Mouse (Mus musculus) heart, embryonic 12.5 days (tissue): ENCODE measurements around the gene Cyp4f39. TPM values are rescaled to one million over a fixed set of nuclear protein-coding genes. Genes with fewer than 3 reads are reported as not detected.

ENCODE experiments used
- ATAC-seq: fragments of 200-750 bp; cut with Nextera tagmentation; 2 replicates; pipeline ENCODE4 v1.8.0; 2017; ENCODE audit warnings: moderate TSS enrichment, moderate library complexity; ENCODE audit not compliant: insufficient number of reproducible peaks, low FRiP score
- H3K27ac ChIP-seq: fragments of 300-500 bp; sonication (generic); 2 replicates; pipeline ENCODE4 v1.5.1; 2016; ENCODE audit warnings: mild to moderate bottlenecking, moderate library complexity; ENCODE audit not compliant: poor library complexity, severe bottlenecking
- H3K27me3 ChIP-seq: fragments of 300-500 bp; sonication (generic); replicated peaks from 2 replicates; pipeline ENCODE4 v1.6.1; 2016; ENCODE audit warnings: mild to moderate bottlenecking, moderate library complexity
- H3K36me3 ChIP-seq: fragments of 300-500 bp; sonication (generic); 2 replicates; pipeline ENCODE4 v1.6.1; 2016; ENCODE audit warnings: mild to moderate bottlenecking, moderate library complexity
- H3K4me1 ChIP-seq: fragments of 300-500 bp; sonication (generic); replicated peaks from 2 replicates; pipeline ENCODE4 v1.6.1; 2016; ENCODE audit warnings: mild to moderate bottlenecking
- H3K4me2 ChIP-seq: fragments of 300-500 bp; sonication (generic); 2 replicates; pipeline ENCODE4 v1.6.1; 2016; ENCODE audit warnings: mild to moderate bottlenecking, moderate library complexity
- H3K4me3 ChIP-seq: fragments of 300-500 bp; sonication (generic); 2 replicates; pipeline ENCODE4 v1.5.1; 2016; ENCODE audit warnings: mild to moderate bottlenecking
- H3K9ac ChIP-seq: fragments of 300-500 bp; sonication (generic); 2 replicates; pipeline ENCODE4 v1.6.1; 2016; ENCODE audit warnings: mild to moderate bottlenecking, moderate library complexity
- H3K9me3 ChIP-seq: fragments of 300-500 bp; sonication (generic); replicated peaks from 2 replicates; pipeline ENCODE4 v1.6.1; 2016; ENCODE audit warnings: mild to moderate bottlenecking, moderate library complexity
- WGBS: fragments of 180-500 bp; shearing (Covaris S2); methylation state at CpG from one replicate; pipeline ENCODE4 v1.1.7; 2016; 5-methylcytosine and 5-hydroxymethylcytosine counted together
- polyA plus RNA-seq: library from polyadenylated mRNA; unstranded; fragments of >200 nt; fragmentation: Nextera tagmentation; extraction: Ambion mirVana; gene quantifications from 2 replicates; pipeline ENCODE4 v1.2.1, GENCODE M21; 2016

Cyp4f39 gene
- polyA plus RNA-seq, 1 experiment from 2014 or later, result 0.26 TPM

DNA sequence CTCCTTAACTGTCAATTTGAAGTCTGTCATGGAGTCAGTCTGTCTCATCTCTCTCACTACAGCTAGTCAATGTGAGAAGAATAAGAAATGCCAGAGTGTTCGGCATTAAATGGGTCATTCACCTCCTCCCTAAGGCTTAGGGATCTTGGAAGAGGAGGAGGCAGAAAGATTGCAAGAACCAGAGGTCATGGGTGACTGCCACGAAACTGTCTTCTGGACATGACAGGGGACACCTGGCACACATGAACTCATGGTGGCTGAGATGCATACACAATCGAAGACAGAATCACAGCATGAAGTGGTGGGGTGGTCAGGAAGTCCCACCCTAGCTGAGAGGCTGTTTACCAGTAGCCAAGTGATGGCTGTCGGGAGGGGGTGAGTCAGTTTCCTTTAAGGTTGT lies 18.2 kb upstream of the Cyp4f39 start:
- no peak overlapping the region for H3K4me2 ChIP-seq
- no peaks in the 10 kb centered on the region for H3K27me3 ChIP-seq
- no peak overlapping the region for H3K4me3 ChIP-seq
- no peak overlapping the region for H3K27ac ChIP-seq
- WGBS, result 49% methylated on average over 4 of the region's 4 CpGs
- ATAC-seq, result no peak
- no peaks in the 10 kb centered on the region for H3K4me1 ChIP-seq
- no peaks in the 10 kb centered on the region for H3K36me3 ChIP-seq
- no peaks in the 10 kb centered on the region for H3K9me3 ChIP-seq
- no peak overlapping the region for H3K9ac ChIP-seq

DNA sequence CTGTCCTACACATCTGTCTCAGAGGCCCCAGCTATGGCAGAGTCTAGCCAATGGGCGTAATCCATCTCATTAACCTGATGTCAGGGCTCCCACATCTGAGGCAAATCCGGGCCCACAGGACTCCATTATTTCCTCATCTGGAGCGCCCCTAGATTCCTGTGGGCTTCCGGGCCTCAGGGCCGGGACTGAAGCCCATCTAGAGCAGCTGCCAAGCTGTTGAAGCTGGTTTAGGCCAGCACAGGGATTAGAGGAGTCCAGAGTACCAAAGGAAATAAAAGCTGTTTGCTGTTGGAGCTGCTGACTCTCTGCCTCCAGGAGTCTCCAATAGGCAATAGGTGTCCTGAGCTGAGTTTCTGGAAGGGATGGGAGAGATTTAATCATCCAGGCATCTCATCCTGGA lies 17.4 kb upstream of the Cyp4f39 start:
- H3K36me3 ChIP-seq, result no peaks in the 10 kb centered on the region
- no peak overlapping the region for H3K4me2 ChIP-seq
- H3K4me1 ChIP-seq, result no peaks in the 10 kb centered on the region
- 62% methylated on average over 5 of the region's 5 CpGs for WGBS
- no peaks in the 10 kb centered on the region for H3K9me3 ChIP-seq
- no peak overlapping the region for H3K27ac ChIP-seq
- no peak for ATAC-seq
- no peak overlapping the region for H3K4me3 ChIP-seq
- H3K27me3 ChIP-seq, result 0 out of 2 replicates have a peak, but pooled peaks cover 4% of the 10 kb centered on the region
- H3K9ac ChIP-seq, result no peak overlapping the region

DNA sequence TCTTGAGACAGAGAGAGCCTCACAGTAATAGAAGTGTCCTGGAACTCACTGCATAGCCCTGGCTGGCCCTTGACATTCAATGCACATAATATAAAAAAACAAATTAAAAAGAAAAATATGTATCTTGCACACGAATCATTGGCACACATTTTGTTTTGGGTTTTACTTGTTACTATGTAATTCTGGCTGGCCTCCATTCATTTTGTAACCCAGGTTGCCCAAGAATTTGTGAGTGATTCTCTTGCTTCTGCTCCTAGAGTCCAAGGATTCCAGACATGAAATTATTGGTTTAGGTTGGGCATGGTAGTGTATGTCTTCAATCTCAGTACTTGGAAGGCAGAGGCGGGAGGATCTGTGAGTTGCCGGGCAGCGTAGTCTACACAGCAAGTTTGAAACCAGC lies 15.4 kb upstream of the Cyp4f39 start:
- no peaks in the 10 kb centered on the region for H3K4me1 ChIP-seq
- H3K27ac ChIP-seq, result no peak overlapping the region
- 86% methylated on average over 4 of the region's 4 CpGs for WGBS
- H3K27me3 ChIP-seq, result peaks cover 12% of the 10 kb centered on the region
- no peaks in the 10 kb centered on the region for H3K9me3 ChIP-seq
- no peak overlapping the region for H3K9ac ChIP-seq
- H3K4me2 ChIP-seq, result no peak overlapping the region
- no peaks in the 10 kb centered on the region for H3K36me3 ChIP-seq
- ATAC-seq, result no peak
- H3K4me3 ChIP-seq, result no peak overlapping the region

DNA sequence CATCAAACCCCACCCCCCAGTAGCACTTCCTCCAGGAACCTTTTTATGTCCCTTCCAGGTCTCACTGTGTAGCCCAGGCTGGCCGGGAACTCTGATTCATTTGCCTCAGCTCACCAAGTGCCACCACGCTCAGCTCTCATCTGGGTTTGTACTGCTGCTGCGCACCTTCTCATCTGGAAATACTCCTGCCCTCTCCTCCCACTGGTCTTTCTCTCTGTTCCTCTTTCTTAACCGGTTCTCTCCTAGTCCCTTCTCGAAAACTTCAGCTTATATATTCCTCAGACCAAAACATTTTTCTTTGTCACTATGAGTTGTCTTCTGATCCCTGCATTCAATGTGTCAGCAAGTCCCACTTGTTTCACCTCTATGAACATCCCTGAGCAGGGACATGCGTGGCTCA lies 9.3 kb upstream of the Cyp4f39 start:
- Histone ChIP-seq H3K27ac (no peak overlapping the region), H3K4me3 (no peak overlapping the region), H3K27me3 (peaks cover 21% of the 10 kb centered on the region), H3K4me2 (no peak overlapping the region), H3K9ac (no peak overlapping the region), H3K36me3 (no peaks in the 10 kb centered on the region), H3K9me3 (peaks cover 5% of the 10 kb centered on the region), H3K4me1 (no peaks in the 10 kb centered on the region)
- WGBS, result 65% methylated on average over 6 of the region's 6 CpGs
- ATAC-seq, result no peak

DNA sequence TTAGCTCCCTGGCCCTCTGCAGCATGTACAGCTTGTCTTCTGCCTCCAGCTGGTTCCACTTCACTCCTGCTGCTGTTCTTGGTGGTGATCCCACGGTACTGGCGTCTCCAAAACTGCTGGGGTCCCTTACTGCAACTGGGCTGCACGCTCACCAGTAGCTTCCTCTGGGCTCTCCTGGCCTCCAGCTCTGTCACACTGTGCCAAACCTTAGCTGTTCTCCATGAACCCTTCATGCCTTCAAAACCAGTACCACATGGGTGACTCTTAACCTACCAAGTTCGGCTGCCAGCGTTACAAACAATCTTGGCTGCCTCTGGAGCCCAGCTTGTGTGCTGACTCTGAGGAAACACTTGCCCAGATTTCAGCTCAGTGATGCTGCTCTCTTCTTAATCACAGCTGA lies 7.5 kb upstream of the Cyp4f39 start:
- no peak overlapping the region for H3K27ac ChIP-seq
- no peak for ATAC-seq
- peaks cover 23% of the 10 kb centered on the region for H3K27me3 ChIP-seq
- H3K4me1 ChIP-seq, result no peaks in the 10 kb centered on the region
- H3K9me3 ChIP-seq, result peaks cover 5% of the 10 kb centered on the region
- no peak overlapping the region for H3K4me3 ChIP-seq
- no peak overlapping the region for H3K4me2 ChIP-seq
- no peak overlapping the region for H3K9ac ChIP-seq
- no peaks in the 10 kb centered on the region for H3K36me3 ChIP-seq
- WGBS, result 65% methylated on average over 5 of the region's 5 CpGs

- H3K4me3 ChIP-seq, result no peak overlapping the region
- no peak overlapping the region for H3K9ac ChIP-seq
- no peaks in the 10 kb centered on the region for H3K4me1 ChIP-seq
- no peaks in the 10 kb centered on the region for H3K36me3 ChIP-seq
- H3K9me3 ChIP-seq, result peaks cover 5% of the 10 kb centered on the region
- ATAC-seq, result no peak
- no peak overlapping the region for H3K4me2 ChIP-seq
- H3K27me3 ChIP-seq, result peaks cover 28% of the 10 kb centered on the region
- H3K27ac ChIP-seq, result no peak overlapping the region
Observed at GRCm38 (mm10) chr17:32447195-32447594, 5.3 kb upstream of the Cyp4f39 start.

DNA sequence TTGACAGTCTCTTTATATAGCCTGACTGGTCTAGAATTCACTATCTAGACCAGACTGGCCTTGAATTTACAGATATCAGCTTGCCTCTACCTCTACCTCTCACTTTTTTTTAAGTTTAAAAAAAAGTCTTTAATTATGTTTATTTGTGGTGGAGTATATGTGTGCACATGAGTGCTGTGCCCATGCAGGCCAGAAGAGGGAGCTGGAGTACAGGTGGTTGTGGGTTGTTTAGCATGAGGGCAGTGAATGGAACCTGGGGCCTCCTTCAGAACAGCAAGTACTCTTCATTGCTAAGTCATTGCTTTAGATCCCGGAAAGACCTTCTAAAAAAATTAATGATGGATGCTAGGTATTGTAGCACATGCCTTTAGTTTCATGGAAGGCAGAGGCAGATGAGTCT lies 3.5 kb upstream of the Cyp4f39 start:
- H3K4me3 ChIP-seq, result no peak overlapping the region
- ATAC-seq, result no peak
- 83% methylated on average over 1 of the region's 1 CpGs for WGBS

GRCm38 (mm10) chr17:32450844-32451537 lies 1.5 kb upstream of the Cyp4f39 start:
- WGBS, result 29% methylated on average over 2 of the region's 2 CpGs
- Histone ChIP-seq H3K27ac (no peak overlapping the region), H3K4me2 (no peak overlapping the region), H3K9ac (no peak overlapping the region), H3K4me3 (no peak overlapping the region), H3K27me3 (peaks cover 41% of the 10 kb centered on the region), H3K36me3 (no peaks in the 10 kb centered on the region), H3K4me1 (peaks cover 5% of the 10 kb centered on the region), H3K9me3 (peaks cover 5% of the 10 kb centered on the region)
- no peak for ATAC-seq

More for the DNA sequence above, 3.5 kb upstream of the Cyp4f39 start:
- H3K4me2 ChIP-seq, result no peak overlapping the region
- no peak overlapping the region for H3K9ac ChIP-seq
- no peak overlapping the region for H3K27ac ChIP-seq
- peaks cover 5% of the 10 kb centered on the region for H3K4me1 ChIP-seq
- H3K36me3 ChIP-seq, result no peaks in the 10 kb centered on the region
- H3K27me3 ChIP-seq, result peaks cover 38% of the 10 kb centered on the region
- peaks cover 5% of the 10 kb centered on the region for H3K9me3 ChIP-seq

DNA sequence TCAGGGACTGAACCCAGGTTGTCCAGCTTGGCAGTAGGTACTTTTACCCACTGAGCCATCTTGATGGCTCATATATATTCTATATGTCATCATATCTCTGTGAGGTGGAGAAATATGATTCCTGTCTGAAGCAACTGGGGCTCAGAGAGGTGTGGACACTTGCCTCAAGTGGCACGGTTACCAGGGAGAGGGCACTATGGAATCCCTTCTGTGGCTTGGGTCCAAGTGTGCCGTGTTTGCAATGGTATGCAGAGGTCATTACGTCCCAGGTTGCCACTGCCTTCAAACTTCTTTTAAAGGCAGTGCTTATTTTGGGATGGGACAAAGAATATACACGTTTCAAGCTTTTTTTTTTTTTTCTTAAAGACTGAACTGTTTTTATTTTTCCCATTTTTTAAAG lies 1.7 kb downstream of the Cyp4f39 start:
- WGBS, result 63% methylated on average over 4 of the region's 4 CpGs
- no peak overlapping the region for H3K27ac ChIP-seq
- H3K4me3 ChIP-seq, result no peak overlapping the region
- H3K4me2 ChIP-seq, result no peak overlapping the region
- peaks cover 5% of the 10 kb centered on the region for H3K4me1 ChIP-seq
- H3K9me3 ChIP-seq, result no peaks in the 10 kb centered on the region
- H3K9ac ChIP-seq, result no peak overlapping the region
- ATAC-seq, result no peak
- H3K36me3 ChIP-seq, result no peaks in the 10 kb centered on the region
- H3K27me3 ChIP-seq, result peaks cover 41% of the 10 kb centered on the region

GRCm38 (mm10) chr17:32454997-32455396 lies 2.5 kb downstream of the Cyp4f39 start:
- Histone ChIP-seq H3K27me3 (peaks cover 35% of the 10 kb centered on the region), H3K4me1 (peaks cover 5% of the 10 kb centered on the region), H3K9ac (no peak overlapping the region), H3K4me3 (no peak overlapping the region), H3K27ac (no peak overlapping the region), H3K36me3 (no peaks in the 10 kb centered on the region), H3K4me2 (no peak overlapping the region), H3K9me3 (no peaks in the 10 kb centered on the region)
- WGBS, result 27% methylated on average over 2 of the region's 2 CpGs
- no peak for ATAC-seq

- no peak for ATAC-seq
Observed at GRCm38 (mm10) chr17:32468494-32468893, 16.0 kb downstream of the Cyp4f39 start.

GRCm38 (mm10) chr17:32470795-32471194 lies 18.3 kb downstream of the Cyp4f39 start:
- H3K9me3 ChIP-seq, result no peaks in the 10 kb centered on the region
- no peak overlapping the region for H3K4me2 ChIP-seq
- 77% methylated on average over 4 of the region's 4 CpGs for WGBS

More at GRCm38 (mm10) chr17:32468494-32468893, 16.0 kb downstream of the Cyp4f39 start:
- Histone ChIP-seq H3K4me3 (no peak overlapping the region), H3K27me3 (peaks cover 11% of the 10 kb centered on the region; the same call in 1 of the 2 replicates), H3K9ac (no peak overlapping the region), H3K4me2 (no peak overlapping the region), H3K36me3 (no peaks in the 10 kb centered on the region), H3K27ac (no peak overlapping the region), H3K4me1 (no peaks in the 10 kb centered on the region), H3K9me3 (no peaks in the 10 kb centered on the region)
- WGBS, result 53% methylated on average over 7 of the region's 7 CpGs

More at GRCm38 (mm10) chr17:32470795-32471194, 18.3 kb downstream of the Cyp4f39 start:
- Histone ChIP-seq H3K4me1 (no peaks in the 10 kb centered on the region), H3K27ac (no peak overlapping the region), H3K9ac (no peak overlapping the region), H3K4me3 (no peak overlapping the region), H3K36me3 (no peaks in the 10 kb centered on the region), H3K27me3 (no peaks in the 10 kb centered on the region; the same call in 1 of the 2 replicates)
- no peak for ATAC-seq
